Comparison of ENCODE assay signal across 29 mouse cellular contexts in genomic region chr12:75753730-75754129, GRCm38 (mm10).
"Had no signal": no experiment of that assay in that cellular context is flagged by ENCODE, and none has a peak within 500 bp of the region (broad histone marks: within the 10 kb centered on the region; RNA-seq: fewer than 3 reads in every experiment).

No protein-coding gene starts in this region.

- H3K9me3 ChIP-seq: embryonic facial prominence, embryonic 10.5 days; embryonic facial prominence, embryonic 12.5 days; embryonic facial prominence, embryonic 13.5 days; embryonic facial prominence, embryonic 15.5 days; forebrain, embryonic 10.5 days; forebrain, embryonic 12.5 days; forebrain, embryonic 13.5 days; forebrain, embryonic 15.5 days had no signal

- H3K4me3 ChIP-seq: embryonic facial prominence, embryonic 10.5 days; embryonic facial prominence, embryonic 12.5 days; embryonic facial prominence, embryonic 13.5 days; embryonic facial prominence, embryonic 15.5 days; erythroblast, embryonic 14.5 days; forebrain, embryonic 10.5 days; forebrain, embryonic 12.5 days; forebrain, embryonic 13.5 days; forebrain, embryonic 15.5 days; gastrocnemius, adult 2 months; heart, adult 2 months had no signal

- ATAC-seq: forebrain, embryonic 13.5 days; forebrain, embryonic 14.5 days; forebrain, embryonic 15.5 days; forebrain, embryonic 16.5 days; forebrain, postnatal 0 days had no signal

- H3K4me1 ChIP-seq: embryonic facial prominence, embryonic 12.5 days; embryonic facial prominence, embryonic 13.5 days; forebrain, embryonic 12.5 days; forebrain, embryonic 13.5 days; forebrain, embryonic 15.5 days had no signal

- H3K4me2 ChIP-seq: embryonic facial prominence, embryonic 12.5 days; embryonic facial prominence, embryonic 13.5 days; embryonic facial prominence, embryonic 15.5 days; forebrain, embryonic 12.5 days; forebrain, embryonic 13.5 days; forebrain, embryonic 15.5 days had no signal

- H3K9ac ChIP-seq: embryonic facial prominence, embryonic 12.5 days; embryonic facial prominence, embryonic 13.5 days; embryonic facial prominence, embryonic 15.5 days; forebrain, embryonic 12.5 days; forebrain, embryonic 13.5 days; forebrain, embryonic 15.5 days; forebrain, postnatal 0 days had no signal

- DNase-seq: cerebellum, adult 2 months; cerebellum, adult 8-10 months; cerebellum, adult 9-10 months; cerebellum, adult 9-11 months; cerebellum, postnatal 10 days; cerebellum, postnatal 14 days; cerebellum, postnatal 25 days; cerebellum, postnatal 36 days; embryo, embryonic 11 days; forebrain, postnatal 0 days; gastrocnemius, adult 2 months; gastrocnemius, postnatal 10 days; gastrocnemius, postnatal 14 days; gastrocnemius, postnatal 25 days; gastrocnemius, postnatal 36 days; heart, adult 11 months; heart, adult 18-20 months; heart, adult 2 months had no signal

- H3K36me3 ChIP-seq: embryonic facial prominence, embryonic 10.5 days; embryonic facial prominence, embryonic 12.5 days; embryonic facial prominence, embryonic 13.5 days; embryonic facial prominence, embryonic 15.5 days; forebrain, embryonic 10.5 days; forebrain, embryonic 12.5 days; forebrain, embryonic 15.5 days had no signal

- H3K27me3 ChIP-seq: embryonic facial prominence, embryonic 12.5 days; embryonic facial prominence, embryonic 13.5 days; embryonic facial prominence, embryonic 15.5 days; forebrain, embryonic 12.5 days; forebrain, embryonic 13.5 days; forebrain, embryonic 15.5 days had no signal

- H3K27ac ChIP-seq: embryonic facial prominence, embryonic 10.5 days; embryonic facial prominence, embryonic 12.5 days; embryonic facial prominence, embryonic 13.5 days; embryonic facial prominence, embryonic 15.5 days; forebrain, embryonic 10.5 days; forebrain, embryonic 12.5 days; forebrain, embryonic 13.5 days; forebrain, embryonic 15.5 days; gastrocnemius, adult 2 months; heart, adult 2 months had no signal
